Mouse (Mus musculus): Measurements from ENCODE around the gene Fam71e2. TPM values are rescaled to one million over a fixed set of nuclear protein-coding genes. Genes with fewer than 3 reads are reported as not detected.

Gene Fam71e2
- polyA plus RNA-seq, 1 experiment: 0.11 TPM

DNA sequence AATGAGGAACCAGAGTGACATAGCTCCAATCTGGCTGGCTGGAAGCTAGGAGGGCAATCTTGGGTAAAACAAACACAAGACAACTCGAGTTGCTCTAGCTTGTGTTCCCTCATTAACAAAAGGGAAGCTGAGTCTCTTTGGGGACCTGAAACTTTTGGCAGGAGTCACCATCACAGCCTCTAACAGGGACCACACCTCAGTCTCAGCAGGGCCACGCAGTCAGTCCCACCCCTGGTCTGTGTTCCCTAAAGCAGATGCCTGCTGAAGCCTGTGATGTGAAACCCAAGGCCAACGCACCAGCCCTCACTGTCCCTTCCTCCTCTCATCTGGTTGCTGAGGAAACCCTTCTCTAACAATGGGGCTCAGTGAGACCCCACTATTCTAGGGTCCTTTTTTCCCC is 11.0 kb upstream of the Fam71e2 start:
- WGBS: 51% methylated on average over 3 of the region's 3 CpGs
- Histone ChIP-seq H3K27me3 (ENCODE audit: control insufficient read depth, insufficient read depth, low read length) (no peaks in the 10 kb centered on the region; the same call in 1 of the 2 replicates), H3K4me1 (replicated peaks; ENCODE audit: control insufficient read depth, insufficient read depth, low read length) (no peaks in the 10 kb centered on the region), H3K36me3 (ENCODE audit: control insufficient read depth, insufficient read depth, low read length) (no peaks in the 10 kb centered on the region), H3K27ac (ENCODE audit: control insufficient read depth, insufficient read depth, low read length) (no peak overlapping the region), H3K4me3 (ENCODE audit: control insufficient read depth, insufficient read depth, low read length) (no peak overlapping the region)
- TF ChIP-seq CTCF (IDR thresholded peaks at IDR 0.05; ENCODE audit: borderline replicate concordance, control insufficient read depth, extremely low read depth, insufficient read depth, low read length, poor library complexity) (no peak), POLR2A (IDR thresholded peaks at IDR 0.05; ENCODE audit: control insufficient read depth, extremely low read depth, insufficient read depth, low read length, poor library complexity) (no peak)
- DNase-seq: no peak

DNA sequence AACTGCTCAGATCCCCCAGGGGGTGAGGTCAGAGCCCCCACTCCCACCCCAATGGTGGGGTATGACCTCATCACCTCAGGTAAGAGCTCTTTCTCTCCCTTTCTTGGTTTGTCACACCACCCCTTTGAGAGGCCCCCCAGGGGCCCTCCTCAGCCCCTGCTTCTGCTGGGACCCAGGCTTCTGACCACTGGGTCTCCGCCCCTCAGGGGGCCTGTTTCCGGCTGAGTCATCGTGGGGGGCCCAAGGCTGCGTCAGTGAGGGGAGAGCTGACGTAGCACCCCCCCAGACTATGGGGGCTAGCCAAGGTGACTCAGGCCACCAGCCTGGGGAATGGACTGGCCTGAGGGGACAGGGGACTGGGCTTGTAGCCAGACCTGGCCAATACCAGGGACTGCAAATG is 8.8 kb upstream of the Fam71e2 start:
- H3K27ac ChIP-seq (ENCODE audit: control insufficient read depth, insufficient read depth, low read length): no peak overlapping the region
- peaks cover 2% of the 10 kb centered on the region; the same call in 1 of the 2 replicates for H3K27me3 ChIP-seq (ENCODE audit: control insufficient read depth, insufficient read depth, low read length)
- no peaks in the 10 kb centered on the region for H3K36me3 ChIP-seq (ENCODE audit: control insufficient read depth, insufficient read depth, low read length)
- no peak overlapping the region for H3K4me3 ChIP-seq (ENCODE audit: control insufficient read depth, insufficient read depth, low read length)
- WGBS: 9% methylated on average over 5 of the region's 5 CpGs
- no peak for DNase-seq
- no peak for TF ChIP-seq POLR2A (IDR thresholded peaks at IDR 0.05; ENCODE audit: control insufficient read depth, extremely low read depth, insufficient read depth, low read length, poor library complexity)
- peak; percentile 36; the same call in 1 of the 2 replicates for TF ChIP-seq CTCF (IDR thresholded peaks at IDR 0.05; ENCODE audit: borderline replicate concordance, control insufficient read depth, extremely low read depth, insufficient read depth, low read length, poor library complexity)
- H3K4me1 ChIP-seq (replicated peaks; ENCODE audit: control insufficient read depth, insufficient read depth, low read length): no peaks in the 10 kb centered on the region

DNA sequence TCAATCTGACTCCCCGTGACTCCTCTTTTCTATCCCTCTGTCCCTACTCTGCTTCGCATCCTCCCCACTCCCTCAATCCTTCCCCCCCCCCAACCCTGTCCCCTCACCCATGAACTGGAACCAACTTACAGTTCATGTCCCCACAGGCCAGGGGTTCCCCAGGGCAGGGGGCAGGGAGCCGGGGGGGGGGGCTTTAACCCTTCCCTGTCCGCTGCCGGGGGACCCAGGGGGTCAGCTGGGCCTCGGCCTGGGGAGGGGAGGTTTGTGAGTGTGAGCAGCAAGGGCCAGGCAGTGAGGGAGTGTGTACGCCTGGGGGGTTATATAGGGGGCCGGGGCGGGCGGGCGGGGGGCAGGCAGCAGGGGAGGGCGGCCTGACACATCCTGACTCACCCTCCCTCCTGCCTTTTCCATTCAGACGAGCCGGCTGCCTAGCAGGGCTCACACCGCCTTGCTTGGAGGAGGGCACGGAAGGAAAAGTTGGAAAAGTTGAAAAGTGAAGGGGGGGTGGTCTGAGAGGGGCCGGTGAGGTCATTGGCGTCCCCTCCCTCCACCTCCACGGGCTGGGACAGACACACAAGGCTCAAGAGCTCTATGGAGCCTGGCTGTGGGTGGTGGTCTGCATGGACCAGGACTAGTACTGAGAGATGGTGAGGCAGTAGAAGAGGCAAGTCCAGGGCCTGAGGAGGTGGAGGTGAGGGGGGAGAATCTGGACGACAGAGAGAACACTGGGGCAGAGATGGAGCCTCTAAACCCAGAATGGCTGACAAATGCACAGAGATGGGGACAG is 6.9 kb upstream of the Fam71e2 start:
- Histone ChIP-seq H3K4me1 (replicated peaks; ENCODE audit: control insufficient read depth, insufficient read depth, low read length) (no peaks in the 10 kb centered on the region), H3K4me3 (ENCODE audit: control insufficient read depth, insufficient read depth, low read length) (no peak overlapping the region), H3K27ac (ENCODE audit: control insufficient read depth, insufficient read depth, low read length) (no peak overlapping the region), H3K27me3 (ENCODE audit: control insufficient read depth, insufficient read depth, low read length) (peaks cover 4% of the 10 kb centered on the region; the same call in 1 of the 2 replicates), H3K36me3 (ENCODE audit: control insufficient read depth, insufficient read depth, low read length) (no peaks in the 10 kb centered on the region)
- DNase-seq: no peak
- TF ChIP-seq POLR2A (IDR thresholded peaks at IDR 0.05; ENCODE audit: control insufficient read depth, extremely low read depth, insufficient read depth, low read length, poor library complexity) (no peak), CTCF (IDR thresholded peaks at IDR 0.05; ENCODE audit: borderline replicate concordance, control insufficient read depth, extremely low read depth, insufficient read depth, low read length, poor library complexity) (no peak)
- WGBS: 53% methylated on average over 20 of the region's 20 CpGs

DNA sequence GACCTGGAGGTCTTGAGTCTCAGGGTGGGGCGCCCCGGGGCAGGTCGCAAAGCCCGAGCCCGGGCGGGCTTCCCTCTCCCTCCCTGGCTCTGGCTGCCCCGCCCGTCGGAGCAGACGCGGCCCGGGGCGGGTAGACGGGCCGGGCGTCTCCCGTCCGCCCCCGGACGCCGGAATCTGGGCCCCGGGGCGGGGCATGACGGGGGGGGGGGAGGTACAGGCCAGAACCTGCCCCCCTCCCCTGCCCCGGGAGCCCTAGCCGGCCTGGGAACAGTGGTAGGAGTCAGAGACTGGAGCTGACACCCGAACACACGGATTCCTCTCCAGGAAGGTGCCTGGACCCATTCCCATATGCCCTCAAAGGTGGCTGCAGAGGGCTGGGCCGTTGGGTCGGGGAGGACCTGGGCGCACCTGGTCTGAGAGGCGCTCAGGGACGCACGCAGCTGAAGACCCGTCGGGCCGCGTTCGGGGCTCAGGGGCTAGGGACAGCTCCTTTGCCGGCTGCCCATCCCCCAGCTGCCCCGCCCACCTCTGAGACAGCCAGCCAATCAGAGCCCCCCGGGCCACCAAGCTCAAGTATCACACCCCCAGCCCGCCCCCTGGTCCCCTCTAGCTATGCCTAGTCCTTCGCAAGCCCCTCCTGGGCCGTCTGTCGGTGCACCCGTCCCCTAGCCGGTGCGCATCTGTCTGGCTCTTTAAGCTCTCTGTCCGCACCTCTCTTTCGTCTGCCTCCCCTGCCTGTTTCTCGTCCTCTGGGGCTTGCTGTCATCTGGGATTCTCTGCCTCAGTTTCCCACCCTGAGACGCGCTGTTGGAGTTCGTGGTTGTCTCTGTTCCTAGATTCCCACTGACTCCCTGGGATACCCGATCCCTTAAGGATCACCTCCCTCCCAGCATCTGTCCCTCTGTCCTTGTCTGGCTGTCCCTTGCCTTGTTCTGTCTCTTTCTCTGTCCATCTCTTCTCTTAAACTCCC is 6.0 kb upstream of the Fam71e2 start:
- DNase-seq: peak; percentile 34
- no peak overlapping the region for H3K27ac ChIP-seq (ENCODE audit: control insufficient read depth, insufficient read depth, low read length)
- 4% methylated on average over 42 of the region's 56 CpGs for WGBS
- peak overlapping the region; percentile 4; the same call in 1 of the 2 replicates for H3K4me3 ChIP-seq (ENCODE audit: control insufficient read depth, insufficient read depth, low read length)
- H3K27me3 ChIP-seq (ENCODE audit: control insufficient read depth, insufficient read depth, low read length): peaks cover 4% of the 10 kb centered on the region; the same call in 1 of the 2 replicates
- TF ChIP-seq POLR2A (IDR thresholded peaks at IDR 0.05; ENCODE audit: control insufficient read depth, extremely low read depth, insufficient read depth, low read length, poor library complexity): no peak
- TF ChIP-seq CTCF (IDR thresholded peaks at IDR 0.05; ENCODE audit: borderline replicate concordance, control insufficient read depth, extremely low read depth, insufficient read depth, low read length, poor library complexity): no peak
- H3K4me1 ChIP-seq (replicated peaks; ENCODE audit: control insufficient read depth, insufficient read depth, low read length): no peaks in the 10 kb centered on the region
- H3K36me3 ChIP-seq (ENCODE audit: control insufficient read depth, insufficient read depth, low read length): no peaks in the 10 kb centered on the region

DNA sequence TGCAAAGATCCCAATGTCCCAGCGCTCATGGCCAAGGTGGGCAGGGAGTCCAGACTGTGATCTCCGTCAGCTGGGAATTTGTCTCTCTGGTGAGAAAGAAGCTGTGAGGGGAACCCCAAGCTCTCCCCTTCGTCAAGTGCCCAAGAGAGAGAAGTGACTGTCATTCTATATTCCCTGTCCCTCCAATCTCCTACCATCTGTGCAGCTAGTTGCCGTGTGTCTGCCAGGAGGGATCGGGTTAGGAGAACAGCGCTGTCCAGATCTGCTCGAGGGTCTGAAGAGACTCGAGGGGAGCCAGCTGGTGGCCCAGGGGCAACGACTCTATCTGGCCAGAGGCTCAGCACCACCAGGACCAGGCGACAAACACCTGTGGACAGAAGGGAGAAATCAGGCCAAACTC is 5.0 kb upstream of the Fam71e2 start:
- no peak for DNase-seq
- TF ChIP-seq CTCF (IDR thresholded peaks at IDR 0.05; ENCODE audit: borderline replicate concordance, control insufficient read depth, extremely low read depth, insufficient read depth, low read length, poor library complexity): no peak
- no peak for TF ChIP-seq POLR2A (IDR thresholded peaks at IDR 0.05; ENCODE audit: control insufficient read depth, extremely low read depth, insufficient read depth, low read length, poor library complexity)

More for the DNA sequence above, 5.0 kb upstream of the Fam71e2 start:
- H3K4me3 ChIP-seq (ENCODE audit: control insufficient read depth, insufficient read depth, low read length): no peak overlapping the region
- no peaks in the 10 kb centered on the region for H3K4me1 ChIP-seq (replicated peaks; ENCODE audit: control insufficient read depth, insufficient read depth, low read length)
- H3K27ac ChIP-seq (ENCODE audit: control insufficient read depth, insufficient read depth, low read length): no peak overlapping the region
- H3K36me3 ChIP-seq (ENCODE audit: control insufficient read depth, insufficient read depth, low read length): no peaks in the 10 kb centered on the region
- WGBS: 68% methylated on average over 10 of the region's 10 CpGs
- peaks cover 4% of the 10 kb centered on the region; the same call in 1 of the 2 replicates for H3K27me3 ChIP-seq (ENCODE audit: control insufficient read depth, insufficient read depth, low read length)
